Mouse (Mus musculus): ENCODE measurements around the gene Rd3l.
A peak's percentile ranks its signal among the peaks of the same experiment; 100 is the strongest.

Gene Rd3l

GRCm38 (mm10) chr12:111980887-111981367 lies at the start of gene Rd3l:
Gene Rd3l (minus strand): TSS chr12:111981317.
- DNase-seq (ENCODE audit: low spot score in 2 of 2), result no peak

- DNase-seq (ENCODE audit: low spot score in 2 of 2), result no peak
Measured at GRCm38 (mm10) chr12:112027408-112027807, 46.3 kb upstream of the Rd3l start.

- DNase-seq (ENCODE audit: low spot score in 2 of 2), result peak in 1 of 2 experiments; percentile 23
Measured at GRCm38 (mm10) chr12:112025907-112026645, 45.0 kb upstream of the Rd3l start.

- no peak for DNase-seq (ENCODE audit: low spot score in 2 of 2)
Measured at GRCm38 (mm10) chr12:112025457-112025856, 44.3 kb upstream of the Rd3l start.

- DNase-seq (ENCODE audit: low spot score in 2 of 2), result no peak
Measured at GRCm38 (mm10) chr12:112024581-112025310, 43.6 kb upstream of the Rd3l start.

GRCm38 (mm10) chr12:112023306-112023705 lies 42.2 kb upstream of the Rd3l start:
- no peak for DNase-seq (ENCODE audit: low spot score in 2 of 2)

GRCm38 (mm10) chr12:112016346-112016745 lies 35.2 kb upstream of the Rd3l start:
- no peak for DNase-seq (ENCODE audit: low spot score in 2 of 2)

GRCm38 (mm10) chr12:112013271-112013801 lies 32.2 kb upstream of the Rd3l start:
- no peak for DNase-seq (ENCODE audit: low spot score in 2 of 2)

GRCm38 (mm10) chr12:112012511-112013270 lies 31.6 kb upstream of the Rd3l start:
- DNase-seq (ENCODE audit: low spot score in 2 of 2), result no peak

GRCm38 (mm10) chr12:112001223-112001622 lies 20.1 kb upstream of the Rd3l start:
- DNase-seq (ENCODE audit: low spot score in 2 of 2), result peak in 1 of 2 experiments; percentile 79

GRCm38 (mm10) chr12:111999735-112000134 lies 18.6 kb upstream of the Rd3l start:
- DNase-seq (ENCODE audit: low spot score in 2 of 2), result no peak

- DNase-seq (ENCODE audit: low spot score in 2 of 2), result no peak
Measured at GRCm38 (mm10) chr12:111995161-111995560, 14.0 kb upstream of the Rd3l start.

GRCm38 (mm10) chr12:111992626-111993025 lies 11.5 kb upstream of the Rd3l start:
- no peak for DNase-seq (ENCODE audit: low spot score in 2 of 2)

GRCm38 (mm10) chr12:111986756-111987155 lies 5.6 kb upstream of the Rd3l start:
- no peak for DNase-seq (ENCODE audit: low spot score in 2 of 2)

- DNase-seq (ENCODE audit: low spot score in 2 of 2), result no peak
Measured at GRCm38 (mm10) chr12:111983165-111983564, 2.0 kb upstream of the Rd3l start.

GRCm38 (mm10) chr12:111981831-111982230 lies 714 bp upstream of the Rd3l start:
- no peak for DNase-seq (ENCODE audit: low spot score in 2 of 2)

GRCm38 (mm10) chr12:111978274-111978673 lies 2.8 kb downstream of the Rd3l start:
- DNase-seq (ENCODE audit: low spot score in 2 of 2), result no peak

- no peak for DNase-seq (ENCODE audit: low spot score in 2 of 2)
Measured at GRCm38 (mm10) chr12:111977138-111977537, 4.0 kb downstream of the Rd3l start.

GRCm38 (mm10) chr12:111974578-111974977 lies 6.5 kb downstream of the Rd3l start:
- DNase-seq (ENCODE audit: low spot score in 2 of 2), result no peak

- no peak for DNase-seq (ENCODE audit: low spot score in 2 of 2)
Measured at GRCm38 (mm10) chr12:111972504-111972903, 8.6 kb downstream of the Rd3l start.

GRCm38 (mm10) chr12:111971231-111971686 lies 9.9 kb downstream of the Rd3l start, which contains the start of gene Tdrd9:
Gene Tdrd9 (plus strand): TSS chr12:111971559.
- DNase-seq (ENCODE audit: low spot score in 2 of 2), result no peak

- no peak for DNase-seq (ENCODE audit: low spot score in 2 of 2)
Measured at GRCm38 (mm10) chr12:111970085-111970484, 11.0 kb downstream of the Rd3l start.

Measured in left cerebral cortex, adult 9 months (tissue).